In genomic region chr3:121902729-121903128, GRCm38 (mm10) we compare ENCODE assay signal across 21 mouse cellular contexts. TPM values are rescaled to one million over a fixed set of nuclear protein-coding genes. Genes with fewer than 3 reads are reported as not detected.
A peak's percentile ranks its signal among the peaks of the same experiment; 100 is the strongest.
DNase-seq lines count a peak whose midpoint lies in the region; ATAC-seq and TF ChIP-seq lines count a peak whose summit lies in the region.
"Had no signal": no experiment of that assay in that cellular context is flagged by ENCODE, and none has a peak within 500 bp of the region (broad histone marks: within the 10 kb centered on the region; RNA-seq: fewer than 3 reads in every experiment).

No protein-coding gene starts in this region.

- no peak for TF ChIP-seq POLR2A in heart, adult 2 months (IDR thresholded peaks at IDR 0.05; ENCODE audit: insufficient read depth, low read depth, low read length)

- peak overlapping the region; percentile 74 for H3K27ac ChIP-seq in heart, adult 2 months
- H3K27ac ChIP-seq in kidney, embryonic 16.5 days (ENCODE audit: low read length), result peak overlapping the region; percentile 79
- peak overlapping the region; percentile 78 for H3K27ac ChIP-seq in lung, embryonic 16.5 days (ENCODE audit: low read length)
- H3K27ac ChIP-seq: forebrain, embryonic 13.5 days; hindbrain, postnatal 0 days; liver, embryonic 13.5 days; midbrain, embryonic 12.5 days had no signal

- no peak for DNase-seq in heart, adult 2 months
- DNase-seq in heart, postnatal 36 days, result no peak
- DNase-seq in kidney, postnatal 36 days, result no peak
- no peak for DNase-seq in lung, postnatal 4 days
- DNase-seq in adrenal gland, postnatal 10 days, result no peak
- DNase-seq: adrenal gland, adult 8-10 months; cerebellum, adult 2 months; cerebellum, postnatal 25 days; embryo, embryonic 11 days; left cerebral cortex, postnatal 4 days; liver, embryonic 13.5 days; lung, postnatal 10 days; thymus, adult 18-20 months; thymus, postnatal 36 days had no signal

- WGBS in heart, adult 2 months, result 57% methylated on average over 5 of the region's 5 CpGs
- 67% methylated on average over 5 of the region's 5 CpGs for WGBS in kidney, embryonic 16.5 days
- 73% methylated on average over 5 of the region's 5 CpGs for WGBS in lung, embryonic 16.5 days

- peak; percentile 32; the same call in 1 of the 2 replicates for ATAC-seq in kidney, embryonic 16.5 days (ENCODE audit: low FRiP score, low TSS enrichment)
- ATAC-seq in lung, embryonic 16.5 days (ENCODE audit: low read depth), result no peak
- ATAC-seq: forebrain, embryonic 13.5 days; hindbrain, postnatal 0 days; intestine, embryonic 16.5 days had no signal

- H3K4me2 ChIP-seq in kidney, embryonic 16.5 days (replicated peaks; ENCODE audit: low read depth, low read length), result peak overlapping the region; percentile 34
- H3K4me2 ChIP-seq in lung, embryonic 16.5 days (ENCODE audit: low read depth, low read length), result no peak overlapping the region
- H3K4me2 ChIP-seq: forebrain, embryonic 13.5 days; midbrain, embryonic 12.5 days had no signal

- no peaks in the 10 kb centered on the region for H3K9me3 ChIP-seq in kidney, embryonic 16.5 days (ENCODE audit: low read length)
- no peaks in the 10 kb centered on the region for H3K9me3 ChIP-seq in lung, embryonic 16.5 days (ENCODE audit: control insufficient read depth, low read length)
- H3K9me3 ChIP-seq: forebrain, embryonic 13.5 days; heart, embryonic 10.5 days; liver, embryonic 13.5 days; midbrain, embryonic 12.5 days had no signal

- peaks cover 12% of the 10 kb centered on the region for H3K4me1 ChIP-seq in heart, adult 2 months (ENCODE audit: control insufficient read depth, insufficient read depth, low read length)
- peaks cover 23% of the 10 kb centered on the region for H3K4me1 ChIP-seq in kidney, embryonic 16.5 days (ENCODE audit: insufficient read depth, low read length)
- peaks cover 43% of the 10 kb centered on the region for H3K4me1 ChIP-seq in lung, embryonic 16.5 days (replicated peaks; ENCODE audit: control insufficient read depth, insufficient read depth, low read length)
- H3K4me1 ChIP-seq: forebrain, embryonic 13.5 days; midbrain, embryonic 12.5 days had no signal

- no peak overlapping the region for H3K4me3 ChIP-seq in heart, adult 2 months
- H3K4me3 ChIP-seq in kidney, embryonic 16.5 days (ENCODE audit: low read length), result no peak overlapping the region
- H3K4me3 ChIP-seq in lung, embryonic 16.5 days (ENCODE audit: low read length), result no peak overlapping the region
- H3K4me3 ChIP-seq: forebrain, embryonic 13.5 days; heart, embryonic 10.5 days; liver, embryonic 13.5 days; midbrain, embryonic 12.5 days had no signal

- H3K9ac ChIP-seq in heart, adult 2 months (ENCODE audit: low read depth, low read length), result no peak overlapping the region
- no peak overlapping the region for H3K9ac ChIP-seq in kidney, embryonic 16.5 days (replicated peaks; ENCODE audit: low read length)
- H3K9ac ChIP-seq in lung, embryonic 16.5 days (ENCODE audit: low read length), result no peak overlapping the region
- H3K9ac ChIP-seq: forebrain, embryonic 13.5 days; liver, embryonic 13.5 days; midbrain, embryonic 12.5 days had no signal

- no peaks in the 10 kb centered on the region for H3K27me3 ChIP-seq in heart, adult 2 months (ENCODE audit: control insufficient read depth, insufficient read depth, low read length)
- no peaks in the 10 kb centered on the region for H3K27me3 ChIP-seq in kidney, embryonic 16.5 days (ENCODE audit: insufficient read depth, low read length)
- H3K27me3 ChIP-seq in lung, embryonic 16.5 days (ENCODE audit: control insufficient read depth, insufficient read depth, low read depth, low read length), result no peaks in the 10 kb centered on the region
- H3K27me3 ChIP-seq: forebrain, embryonic 13.5 days; liver, embryonic 13.5 days had no signal

- no peak for TF ChIP-seq CTCF in heart, adult 2 months (IDR thresholded peaks at IDR 0.05)

- H3K79me2 ChIP-seq in heart, adult 2 months (replicated peaks; ENCODE audit: control insufficient read depth, insufficient read depth, low read length), result no peaks in the 10 kb centered on the region

- no peak for TF ChIP-seq EP300 in heart, adult 2 months (IDR thresholded peaks at IDR 0.05; ENCODE audit: insufficient read depth, low read depth, low read length)

- H3K36me3 ChIP-seq in heart, adult 2 months (ENCODE audit: control insufficient read depth, insufficient read depth, low read length), result peaks cover 2% of the 10 kb centered on the region; the same call in 1 of the 2 replicates
- H3K36me3 ChIP-seq in kidney, embryonic 16.5 days (ENCODE audit: insufficient read depth, low read length), result no peaks in the 10 kb centered on the region
- H3K36me3 ChIP-seq in lung, embryonic 16.5 days (ENCODE audit: control insufficient read depth, insufficient read depth, low read length), result no peaks in the 10 kb centered on the region
- H3K36me3 ChIP-seq: heart, embryonic 10.5 days; liver, embryonic 13.5 days; midbrain, embryonic 12.5 days had no signal

- intact Hi-C loops in heart, adult 2 months (cut with DNase I), result no loop called here
- intact Hi-C loops in heart, postnatal 36 days (cut with DNase I), result no loop called here

RNA-seq across cellular contexts. Expression of gene Arhgap29, which starts 49.6 kb away (rescaled TPM):
- 10 to 100 TPM; 38.6 to 41.2 TPM for total RNA-seq in heart, adult 2 months (2021)
- polyA plus RNA-seq in heart, adult 2 months (2012; rRNA removed), result 30.7 and 57.0 TPM in 2 replicates
- total RNA-seq in heart, postnatal 36 days (2021), result 10 to 100 TPM; 53.9 to 54.3 TPM
- 46.2 and 48.8 TPM in 2 replicates for polyA plus RNA-seq in kidney, embryonic 16.5 days (2015; fragmentation: Nextera tagmentation; extraction: Ambion mirVana)
- 64.6 and 65.6 TPM in 2 replicates for polyA plus RNA-seq in lung, embryonic 16.5 days (2015; fragmentation: Nextera tagmentation; extraction: Ambion mirVana)
- total RNA-seq in adrenal gland, postnatal 10 days (2021), result 100 to 1,000 TPM in 1 of 2 experiments, 10 to 100 TPM in 1; 90.5 to 102 TPM
